Mouse (Mus musculus) left cerebral cortex, postnatal 25 days (tissue): ENCODE measurements around the gene Ube2o. TPM values are rescaled to one million over a fixed set of nuclear protein-coding genes. Genes with fewer than 3 reads are reported as not detected.

Experiments
- DNase-seq, 2 experiments: peaks; one replicate each; pipeline ENCODE4 v3.0.0; 2022; ENCODE audit warnings: low spot score in 2 of 2, mixed read lengths in 1 of 2
- intact Hi-C: fragments of 180-260 bp; cut with DNase I; formaldehyde crosslinking; loops from one replicate; pipeline ENCODE4 v1.15.1; 2025
- total RNA-seq, 2 experiments: library from RNA; stranded (reverse); gene quantifications; 2 replicates each; pipeline ENCODE4 v1.2.3; 2021

Ube2o gene
- total RNA-seq, 2 experiments from 2014 or later = 117 to 119 TPM

- DNase-seq = peak in 1 of 2 experiments; percentile 84
- intact Hi-C loops = no loop called here
Observed at GRCm38 (mm10) chr11:116552194-116552593, 29.1 kb downstream of the Ube2o start.

- intact Hi-C loops = no loop called here
- DNase-seq = no peak
Observed at GRCm38 (mm10) chr11:116550748-116551147, 30.5 kb downstream of the Ube2o start.

- DNase-seq = no peak
- intact Hi-C loops = no loop called here
Observed at GRCm38 (mm10) chr11:116549273-116550038, 31.8 kb downstream of the Ube2o start.

GRCm38 (mm10) chr11:116548780-116549179, 32.5 kb downstream of the Ube2o start:
- no peak for DNase-seq
- intact Hi-C loops = no loop called here

GRCm38 (mm10) chr11:116547296-116548060, 33.8 kb downstream of the Ube2o start:
- intact Hi-C loops = no loop called here
- no peak for DNase-seq

GRCm38 (mm10) chr11:116543110-116543509, 38.1 kb downstream of the Ube2o start:
- peak; percentile 57 to 71 for DNase-seq
- intact Hi-C loops = no loop called here

- intact Hi-C loops = no loop called here
- no peak for DNase-seq
Observed at GRCm38 (mm10) chr11:116541183-116541582, 40.1 kb downstream of the Ube2o start.

- no peak for DNase-seq
- intact Hi-C loops = no loop called here
Observed at GRCm38 (mm10) chr11:116538142-116538735, 43.0 kb downstream of the Ube2o start.

GRCm38 (mm10) chr11:116537388-116537787, 43.9 kb downstream of the Ube2o start:
- intact Hi-C loops = no loop called here
- no peak for DNase-seq

- intact Hi-C loops = no loop called here
- no peak for DNase-seq
Observed at GRCm38 (mm10) chr11:116536685-116537084, 44.6 kb downstream of the Ube2o start.

GRCm38 (mm10) chr11:116534154-116534865, 46.9 kb downstream of the Ube2o start:
- DNase-seq = peak in 1 of 2 experiments; percentile 76
- intact Hi-C loops = loop anchor here (2.0 to 5.0 kb wide), 2 partner anchors 34 to 42 kb away; partner anchors contain the start of gene Prpsap1

GRCm38 (mm10) chr11:116533341-116534153, 47.7 kb downstream of the Ube2o start:
- intact Hi-C loops = loop anchor here (2.0 to 5.0 kb wide), 2 partner anchors 33 to 41 kb away; partner anchors contain the start of gene Prpsap1
- no peak for DNase-seq

- DNase-seq = peak in 1 of 2 experiments; percentile 54
- intact Hi-C loops = loop anchor here (5.0 kb wide), 1 partner anchor 41 kb away; the partner anchor contains the start of gene Prpsap1
Observed at GRCm38 (mm10) chr11:116532810-116533338, 48.4 kb downstream of the Ube2o start.

- DNase-seq = no peak
- intact Hi-C loops = loop anchor here (5.0 kb wide), 1 partner anchor 40 kb away; the partner anchor contains the start of gene Prpsap1
Observed at GRCm38 (mm10) chr11:116532262-116532809, 48.9 kb downstream of the Ube2o start.

- intact Hi-C loops = loop anchor here (5.0 kb wide), 1 partner anchor 39 kb away; the partner anchor contains the start of gene Prpsap1
- DNase-seq = no peak
Observed at GRCm38 (mm10) chr11:116531371-116532191, 49.7 kb downstream of the Ube2o start.

GRCm38 (mm10) chr11:116530187-116531147, 50.8 kb downstream of the Ube2o start, which contains the start of gene Sphk1:
Sphk1 (plus strand) TSS chr11:116530925.
- intact Hi-C loops = loop anchor here (5.0 kb wide), 1 partner anchor 38 kb away; the partner anchor contains the start of gene Prpsap1
- no peak for DNase-seq
